Mouse (Mus musculus): Measurements from ENCODE around the gene Sp3. TPM values are rescaled to one million over a fixed set of nuclear protein-coding genes. Genes with fewer than 3 reads are reported as not detected.

Gene Sp3
- polyA plus RNA-seq (2015; fragmentation: Nextera tagmentation; extraction: Ambion mirVana), result 40.5 and 41.3 TPM in 2 replicates

- H3K4me3 ChIP-seq (replicated peaks; ENCODE audit: low read depth, low read length), result peak within 1 kb of the TSS; percentile 97
- peak within 1 kb of the TSS; percentile 100 for H3K27ac ChIP-seq
- peak within 1 kb of the TSS; percentile 99 for H3K9ac ChIP-seq (ENCODE audit: low read depth, low read length)
- no peak for TF ChIP-seq CTCF (IDR thresholded peaks at IDR 0.05; ENCODE audit: low read depth)
- peak; percentile 98 for DNase-seq (ENCODE audit: low spot score)
- peak; percentile 86 for ATAC-seq (replicated peaks; ENCODE audit: low FRiP score, low read depth)
- no peaks in the 10 kb centered on the region for H3K27me3 ChIP-seq (ENCODE audit: insufficient read depth, low read length)
- no peaks in the 10 kb centered on the region for H3K36me3 ChIP-seq (ENCODE audit: insufficient read depth, low read length)
- 0 out of 2 replicates have a peak, but pooled peaks cover 3% of the 10 kb centered on the region for H3K4me1 ChIP-seq (replicated peaks; ENCODE audit: insufficient read depth, low read length)
- WGBS, result under 1% methylated on average over 60 of the region's 64 CpGs
- no peaks in the 10 kb centered on the region for H3K9me3 ChIP-seq (replicated peaks; ENCODE audit: low read length)
- peak within 1 kb of the TSS; percentile 68 for H3K4me2 ChIP-seq (ENCODE audit: low read length)
Observed at GRCm38 (mm10) chr2:72980337-72981074, at the start of gene Sp3. Gene Sp3 (minus strand): TSS chr2:72980446.

- Histone ChIP-seq H3K9ac (ENCODE audit: low read depth, low read length) (no peak overlapping the region), H3K9me3 (replicated peaks; ENCODE audit: low read length) (no peaks in the 10 kb centered on the region), H3K27ac (no peak overlapping the region), H3K4me3 (replicated peaks; ENCODE audit: low read depth, low read length) (no peak overlapping the region), H3K4me1 (replicated peaks; ENCODE audit: insufficient read depth, low read length) (no peaks in the 10 kb centered on the region), H3K4me2 (ENCODE audit: low read length) (no peak overlapping the region), H3K27me3 (ENCODE audit: insufficient read depth, low read length) (no peaks in the 10 kb centered on the region), H3K36me3 (ENCODE audit: insufficient read depth, low read length) (no peaks in the 10 kb centered on the region)
- TF ChIP-seq CTCF (IDR thresholded peaks at IDR 0.05; ENCODE audit: low read depth), result no peak
- no peak for ATAC-seq (replicated peaks; ENCODE audit: low FRiP score, low read depth)
- no peak for DNase-seq (ENCODE audit: low spot score)
- WGBS, result 89% methylated on average over 3 of the region's 3 CpGs
Observed at GRCm38 (mm10) chr2:73029846-73030245, 49.6 kb upstream of the Sp3 start.

- ATAC-seq (replicated peaks; ENCODE audit: low FRiP score, low read depth), result no peak
- Histone ChIP-seq H3K4me3 (replicated peaks; ENCODE audit: low read depth, low read length) (no peak overlapping the region), H3K36me3 (ENCODE audit: insufficient read depth, low read length) (no peaks in the 10 kb centered on the region), H3K4me1 (replicated peaks; ENCODE audit: insufficient read depth, low read length) (no peaks in the 10 kb centered on the region), H3K9me3 (replicated peaks; ENCODE audit: low read length) (no peaks in the 10 kb centered on the region), H3K4me2 (ENCODE audit: low read length) (no peak overlapping the region), H3K9ac (ENCODE audit: low read depth, low read length) (no peak overlapping the region), H3K27ac (no peak overlapping the region), H3K27me3 (ENCODE audit: insufficient read depth, low read length) (no peaks in the 10 kb centered on the region)
- DNase-seq (ENCODE audit: low spot score), result no peak
- WGBS, result 84% methylated on average over 3 of the region's 3 CpGs
- no peak for TF ChIP-seq CTCF (IDR thresholded peaks at IDR 0.05; ENCODE audit: low read depth)
Observed at GRCm38 (mm10) chr2:73028019-73028418, 47.8 kb upstream of the Sp3 start.

DNA sequence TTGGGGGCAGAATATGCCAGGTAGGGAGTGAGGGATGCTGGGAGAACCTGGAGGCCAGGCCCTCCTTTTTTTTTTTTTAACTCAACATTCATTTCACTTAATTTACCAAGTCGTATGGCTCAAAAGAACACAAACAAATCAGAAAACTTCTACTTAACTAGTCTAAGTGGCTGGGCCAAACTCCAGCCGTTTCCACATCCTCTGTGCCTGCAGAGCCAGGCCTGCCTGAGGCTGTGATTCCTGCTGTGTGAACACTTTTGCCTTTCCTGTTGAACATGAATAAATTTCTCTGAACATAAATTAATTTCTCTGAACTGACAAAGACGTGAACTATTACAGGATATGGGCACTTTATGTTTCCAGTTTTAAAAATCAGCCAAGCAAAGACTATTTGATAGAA is 46.9 kb upstream of the Sp3 start:
- no peak for ATAC-seq (replicated peaks; ENCODE audit: low FRiP score, low read depth)
- Histone ChIP-seq H3K4me2 (ENCODE audit: low read length) (no peak overlapping the region), H3K27ac (no peak overlapping the region), H3K36me3 (ENCODE audit: insufficient read depth, low read length) (no peaks in the 10 kb centered on the region), H3K9ac (ENCODE audit: low read depth, low read length) (no peak overlapping the region), H3K4me1 (replicated peaks; ENCODE audit: insufficient read depth, low read length) (no peaks in the 10 kb centered on the region), H3K9me3 (replicated peaks; ENCODE audit: low read length) (no peaks in the 10 kb centered on the region), H3K27me3 (ENCODE audit: insufficient read depth, low read length) (no peaks in the 10 kb centered on the region), H3K4me3 (replicated peaks; ENCODE audit: low read depth, low read length) (no peak overlapping the region)
- peak; percentile 41 for DNase-seq (ENCODE audit: low spot score)
- 42% methylated on average over 3 of the region's 3 CpGs for WGBS
- TF ChIP-seq CTCF (IDR thresholded peaks at IDR 0.05; ENCODE audit: low read depth), result no peak

DNA sequence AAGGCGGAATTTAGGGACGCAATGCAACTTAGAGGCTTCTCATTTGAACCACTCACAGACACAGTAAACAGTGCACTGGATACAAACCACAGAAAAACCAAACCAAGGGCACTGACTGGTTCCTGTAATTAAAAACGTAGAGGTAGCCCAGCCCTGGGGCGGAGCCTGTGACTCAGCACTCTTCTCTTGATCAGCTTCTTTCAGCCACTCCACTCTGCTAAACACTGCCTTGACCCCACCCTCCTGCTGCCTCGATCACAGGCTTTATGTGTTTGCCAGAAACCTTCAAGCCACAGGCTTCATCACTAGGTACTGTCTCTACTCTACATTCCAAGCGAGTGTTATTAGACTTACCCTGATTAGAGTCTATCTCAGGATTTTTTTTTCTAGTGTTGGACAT is 43.6 kb upstream of the Sp3 start:
- no peak for TF ChIP-seq CTCF (IDR thresholded peaks at IDR 0.05; ENCODE audit: low read depth)
- ATAC-seq (replicated peaks; ENCODE audit: low FRiP score, low read depth), result no peak
- 48% methylated on average over 6 of the region's 6 CpGs for WGBS
- no peaks in the 10 kb centered on the region for H3K27me3 ChIP-seq (ENCODE audit: insufficient read depth, low read length)
- no peak overlapping the region for H3K27ac ChIP-seq
- H3K4me3 ChIP-seq (replicated peaks; ENCODE audit: low read depth, low read length), result no peak overlapping the region
- H3K4me1 ChIP-seq (replicated peaks; ENCODE audit: insufficient read depth, low read length), result no peaks in the 10 kb centered on the region
- DNase-seq (ENCODE audit: low spot score), result no peak
- no peaks in the 10 kb centered on the region for H3K36me3 ChIP-seq (ENCODE audit: insufficient read depth, low read length)
- H3K4me2 ChIP-seq (ENCODE audit: low read length), result no peak overlapping the region
- H3K9me3 ChIP-seq (replicated peaks; ENCODE audit: low read length), result no peaks in the 10 kb centered on the region
- no peak overlapping the region for H3K9ac ChIP-seq (ENCODE audit: low read depth, low read length)

- DNase-seq (ENCODE audit: low spot score), result no peak
- Histone ChIP-seq H3K9ac (ENCODE audit: low read depth, low read length) (no peak overlapping the region), H3K27me3 (ENCODE audit: insufficient read depth, low read length) (no peaks in the 10 kb centered on the region), H3K4me2 (ENCODE audit: low read length) (no peak overlapping the region), H3K36me3 (ENCODE audit: insufficient read depth, low read length) (no peaks in the 10 kb centered on the region), H3K9me3 (replicated peaks; ENCODE audit: low read length) (no peaks in the 10 kb centered on the region), H3K4me3 (replicated peaks; ENCODE audit: low read depth, low read length) (no peak overlapping the region), H3K27ac (no peak overlapping the region), H3K4me1 (replicated peaks; ENCODE audit: insufficient read depth, low read length) (no peaks in the 10 kb centered on the region)
- 82% methylated on average over 6 of the region's 6 CpGs for WGBS
- TF ChIP-seq CTCF (IDR thresholded peaks at IDR 0.05; ENCODE audit: low read depth), result no peak
- ATAC-seq (replicated peaks; ENCODE audit: low FRiP score, low read depth), result no peak
Observed at GRCm38 (mm10) chr2:73021046-73021445, 40.8 kb upstream of the Sp3 start.

Data from kidney, postnatal 0 days (tissue).